Mouse (Mus musculus): Measurements from ENCODE around the gene St5.

- TF ChIP-seq POLR2A (IDR thresholded peaks at IDR 0.05; ENCODE audit: borderline replicate concordance, low read depth, low read length) (no peak), CTCF (IDR thresholded peaks at IDR 0.05; ENCODE audit: low read depth, low read length) (no peak)
These were observed 36.7 kb downstream of the St5 start for GRCm38 (mm10) chr7:109666664-109667063.

Measured in bone marrow macrophage, adult 2 months (primary cell).